Mouse (Mus musculus): Measurements from ENCODE around the gene Rab24. TPM values are rescaled to one million over a fixed set of nuclear protein-coding genes. Genes with fewer than 3 reads are reported as not detected.

Gene Rab24
- polyA plus RNA-seq, 1 experiment from 2014 or later, result 104 TPM

DNA sequence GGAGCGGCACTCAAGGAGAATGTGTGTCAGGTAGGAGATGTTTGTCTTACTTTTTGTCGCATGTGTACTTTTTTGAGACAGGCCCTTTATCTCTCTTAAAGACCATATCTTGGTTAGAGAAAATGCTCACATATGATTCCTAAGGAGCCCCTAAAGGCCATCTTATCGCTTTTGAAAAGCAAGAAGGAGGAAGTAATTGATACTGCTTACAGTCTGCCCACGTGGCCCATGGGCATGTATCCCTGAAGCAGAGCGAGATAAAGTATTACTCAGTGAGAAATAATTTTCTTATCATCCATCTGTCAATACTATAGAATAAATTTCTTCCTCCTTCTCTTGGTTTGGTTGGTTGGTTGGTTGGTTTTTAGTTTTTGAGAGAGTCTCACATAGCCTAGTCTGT is 44.1 kb downstream of the Rab24 start:
- Histone ChIP-seq H3K9ac (ENCODE audit: low read length) (no peak overlapping the region), H3K4me3 (ENCODE audit: low read depth, low read length) (no peak overlapping the region), H3K9me3 (replicated peaks; ENCODE audit: control insufficient read depth, low read length) (no peaks in the 10 kb centered on the region), H3K27me3 (replicated peaks; ENCODE audit: control insufficient read depth, insufficient read depth, low read length) (no peaks in the 10 kb centered on the region), H3K36me3 (ENCODE audit: control insufficient read depth, insufficient read depth, low read length) (peaks cover 58% of the 10 kb centered on the region), H3K4me2 (ENCODE audit: low read length) (no peak overlapping the region), H3K4me1 (ENCODE audit: control insufficient read depth, insufficient read depth, low read length) (no peaks in the 10 kb centered on the region), H3K27ac (ENCODE audit: low read depth, low read length) (no peak overlapping the region)
- 96% methylated on average over 5 of the region's 5 CpGs for WGBS
- ATAC-seq, result no peak
- DNase-seq (ENCODE audit: low spot score), result no peak

DNA sequence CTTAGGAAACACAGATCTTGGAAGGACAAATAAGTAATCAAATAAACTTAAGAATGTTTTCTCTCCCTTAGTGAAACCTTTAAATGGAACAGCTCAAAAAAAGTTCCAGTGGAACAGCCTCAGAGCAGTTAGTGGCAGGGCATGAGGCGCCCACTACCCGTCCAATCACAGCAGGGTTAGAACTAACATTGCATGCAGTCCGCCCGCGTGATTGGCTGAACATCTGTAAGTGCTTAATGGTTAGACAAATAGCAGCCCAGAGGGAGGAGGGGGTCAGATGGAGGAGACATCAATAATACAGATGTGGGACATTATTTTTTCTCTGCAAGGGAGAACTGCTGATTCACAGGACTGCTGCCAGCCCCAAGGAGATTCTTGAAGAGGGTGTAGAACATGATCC is 44.5 kb downstream of the Rab24 start:
- Histone ChIP-seq H3K27me3 (replicated peaks; ENCODE audit: control insufficient read depth, insufficient read depth, low read length) (no peaks in the 10 kb centered on the region), H3K9ac (ENCODE audit: low read length) (no peak overlapping the region), H3K4me1 (ENCODE audit: control insufficient read depth, insufficient read depth, low read length) (no peaks in the 10 kb centered on the region), H3K9me3 (replicated peaks; ENCODE audit: control insufficient read depth, low read length) (no peaks in the 10 kb centered on the region), H3K36me3 (ENCODE audit: control insufficient read depth, insufficient read depth, low read length) (peaks cover 57% of the 10 kb centered on the region), H3K4me2 (ENCODE audit: low read length) (no peak overlapping the region), H3K27ac (ENCODE audit: low read depth, low read length) (no peak overlapping the region), H3K4me3 (ENCODE audit: low read depth, low read length) (no peak overlapping the region)
- 90% methylated on average over 5 of the region's 5 CpGs for WGBS
- no peak for DNase-seq (ENCODE audit: low spot score)
- no peak for ATAC-seq

Other genes with a start within 250 kb of the Rab24 start
- gene Uimc1, start 221.6 kb downstream of the Rab24 start, polyA plus RNA-seq (2014; fragmentation: Nextera tagmentation; extraction: Ambion mirVana), result 20.7 and 23.5 TPM in 2 replicates
- gene Zfp346, start 216.6 kb downstream of the Rab24 start, polyA plus RNA-seq (2014; fragmentation: Nextera tagmentation; extraction: Ambion mirVana), result 20.3 and 20.8 TPM in 2 replicates
- gene Gm17617, start 188.4 kb downstream of the Rab24 start, polyA plus RNA-seq (2014; fragmentation: Nextera tagmentation; extraction: Ambion mirVana), result not detected in 2 replicates
- 0.30 and 1.1 TPM in 2 replicates for gene Fgfr4, start 169.3 kb downstream of the Rab24 start, polyA plus RNA-seq (2014; fragmentation: Nextera tagmentation; extraction: Ambion mirVana)
- gene Nsd1, start 112.2 kb downstream of the Rab24 start, polyA plus RNA-seq (2014; fragmentation: Nextera tagmentation; extraction: Ambion mirVana), result 52.3 and 61.1 TPM in 2 replicates
- 360 and 415 TPM in 2 replicates for gene Prelid1, start 1.4 kb downstream of the Rab24 start, polyA plus RNA-seq (2014; fragmentation: Nextera tagmentation; extraction: Ambion mirVana)
- gene Mxd3, start 7.9 kb upstream of the Rab24 start, polyA plus RNA-seq (2014; fragmentation: Nextera tagmentation; extraction: Ambion mirVana), result 33.2 and 37.1 TPM in 2 replicates
- 45.0 and 52.0 TPM in 2 replicates for gene Lman2, start 40.8 kb upstream of the Rab24 start, polyA plus RNA-seq (2014; fragmentation: Nextera tagmentation; extraction: Ambion mirVana)
- 0.66 and 0.75 TPM in 2 replicates for gene Rgs14, start 47.8 kb upstream of the Rab24 start, polyA plus RNA-seq (2014; fragmentation: Nextera tagmentation; extraction: Ambion mirVana)
- not detected in 2 replicates for gene Slc34a1, start 76.2 kb upstream of the Rab24 start, polyA plus RNA-seq (2014; fragmentation: Nextera tagmentation; extraction: Ambion mirVana)
- gene Pfn3, start 93.3 kb upstream of the Rab24 start, polyA plus RNA-seq (2014; fragmentation: Nextera tagmentation; extraction: Ambion mirVana), result 0.71 and 1.0 TPM in 2 replicates
- not detected in 2 replicates for gene F12, start 104.8 kb upstream of the Rab24 start, polyA plus RNA-seq (2014; fragmentation: Nextera tagmentation; extraction: Ambion mirVana)
- gene Grk6, start 123.1 kb upstream of the Rab24 start, polyA plus RNA-seq (2014; fragmentation: Nextera tagmentation; extraction: Ambion mirVana), result 25.0 and 28.9 TPM in 2 replicates
- 6.7 and 7.4 TPM in 2 replicates for gene Prr7, start 142.3 kb upstream of the Rab24 start, polyA plus RNA-seq (2014; fragmentation: Nextera tagmentation; extraction: Ambion mirVana)
- gene Dbn1, start 166.2 kb upstream of the Rab24 start, polyA plus RNA-seq (2014; fragmentation: Nextera tagmentation; extraction: Ambion mirVana), result 396 and 523 TPM in 2 replicates
- gene Pdlim7, start 191.7 kb upstream of the Rab24 start, polyA plus RNA-seq (2014; fragmentation: Nextera tagmentation; extraction: Ambion mirVana), result 124 and 127 TPM in 2 replicates
- gene Dok3, start 207.3 kb upstream of the Rab24 start, polyA plus RNA-seq (2014; fragmentation: Nextera tagmentation; extraction: Ambion mirVana), result 1.4 and 2.9 TPM in 2 replicates
- 72.0 and 75.7 TPM in 2 replicates for gene Ddx41, start 214.7 kb upstream of the Rab24 start, polyA plus RNA-seq (2014; fragmentation: Nextera tagmentation; extraction: Ambion mirVana)
- gene Fam193b, start 249.2 kb upstream of the Rab24 start, polyA plus RNA-seq (2014; fragmentation: Nextera tagmentation; extraction: Ambion mirVana), result 34.3 and 42.5 TPM in 2 replicates

Data from forebrain, embryonic 14.5 days (tissue).